Mouse (Mus musculus) kidney, postnatal 0 days (tissue): ENCODE measurements around the gene Amigo1. TPM values are rescaled to one million over a fixed set of nuclear protein-coding genes. Genes with fewer than 3 reads are reported as not detected.

Experiments
- ATAC-seq: fragments of 200-750 bp; cut with Nextera tagmentation; replicated peaks from 2 replicates; pipeline ENCODE4 v1.8.0; 2017; ENCODE audit warnings: low read depth, moderate number of reproducible peaks, moderate TSS enrichment, moderate library complexity; ENCODE audit not compliant: low FRiP score
- DNase-seq: peaks from one replicate; pipeline ENCODE4 v3.0.0-alpha.2; 2016; ENCODE audit warnings: low spot score
- H3K27ac ChIP-seq: fragments of 300-500 bp; sonication (generic); 2 replicates; pipeline ENCODE4 v1.5.1; 2014; ENCODE audit warnings: mild to moderate bottlenecking
- H3K27me3 ChIP-seq: fragments of 300-500 bp; sonication (generic); 2 replicates; pipeline ENCODE4 v1.6.1; 2014; ENCODE audit warnings: low read length, mixed read lengths; ENCODE audit not compliant: insufficient read depth
- H3K36me3 ChIP-seq: fragments of 300-500 bp; sonication (generic); 2 replicates; pipeline ENCODE4 v1.6.1; 2014; ENCODE audit warnings: low read length, mixed read lengths; ENCODE audit not compliant: insufficient read depth
- H3K4me1 ChIP-seq: fragments of 300-500 bp; sonication (generic); replicated peaks from 2 replicates; pipeline ENCODE4 v1.6.1; 2014; ENCODE audit warnings: antibody characterized with exemption, low read length, mixed read lengths; ENCODE audit not compliant: insufficient read depth
- H3K4me2 ChIP-seq: fragments of 300-500 bp; sonication (generic); 2 replicates; pipeline ENCODE4 v1.6.1; 2014; ENCODE audit warnings: mild to moderate bottlenecking, low read length, moderate library complexity, mixed read lengths
- H3K4me3 ChIP-seq: fragments of 300-500 bp; sonication (generic); replicated peaks from 2 replicates; pipeline ENCODE4 v1.5.1; 2014; ENCODE audit warnings: low read depth, low read length
- H3K9ac ChIP-seq: fragments of 300-500 bp; sonication (generic); 2 replicates; pipeline ENCODE4 v1.6.1; 2014; ENCODE audit warnings: low read depth, low read length
- H3K9me3 ChIP-seq: fragments of 300-500 bp; sonication (generic); replicated peaks from 2 replicates; pipeline ENCODE4 v1.6.1; 2016; ENCODE audit warnings: low read length, inconsistent platforms, mixed read lengths
- CTCF ChIP-seq: IDR thresholded peaks from 2 replicates; pipeline ENCODE4 v1.5.1; 2016; ENCODE audit warnings: antibody characterized with exemption, low read depth, mild to moderate bottlenecking, moderate library complexity
- WGBS: fragments of 180-500 bp; shearing (Covaris S2); extraction: QIAGEN DNeasy Blood & Tissue Kit; methylation state at CpG from one replicate; pipeline ENCODE4 v1.1.7; 2014; 5-methylcytosine and 5-hydroxymethylcytosine counted together
- polyA plus RNA-seq: library from polyadenylated mRNA; unstranded; fragments of >200 nt; fragmentation: Nextera tagmentation; extraction: Ambion mirVana; gene quantifications from 2 replicates; pipeline ENCODE4 v1.2.1, GENCODE M21; 2015

The Amigo1 gene
- polyA plus RNA-seq = 4.2 and 5.4 TPM in 2 replicates

- Histone ChIP-seq H3K4me1 (peaks cover 8% of the 10 kb centered on the region), H3K9me3 (no peaks in the 10 kb centered on the region), H3K27ac (no peak within 1 kb of the TSS), H3K9ac (peak within 1 kb of the TSS; percentile 71), H3K4me3 (peak within 1 kb of the TSS; percentile 68), H3K4me2 (peak within 1 kb of the TSS; percentile 98), H3K27me3 (no peaks in the 10 kb centered on the region), H3K36me3 (no peaks in the 10 kb centered on the region)
- peak; percentile 47 for DNase-seq
- TF ChIP-seq CTCF = no peak
- peak; percentile 80 for ATAC-seq
- WGBS = 2% methylated on average over 74 of the region's 100 CpGs
Measured at GRCm38 (mm10) chr3:108186098-108187047, at the start of gene Amigo1. Gene Amigo1 (plus strand): TSS chr3:108186335.

- ATAC-seq = no peak
- Histone ChIP-seq H3K9me3 (no peaks in the 10 kb centered on the region), H3K27ac (no peak overlapping the region), H3K27me3 (no peaks in the 10 kb centered on the region), H3K9ac (no peak overlapping the region), H3K4me1 (no peaks in the 10 kb centered on the region), H3K4me3 (no peak overlapping the region), H3K36me3 (no peaks in the 10 kb centered on the region), H3K4me2 (no peak overlapping the region)
- 77% methylated on average over 1 of the region's 1 CpGs for WGBS
- no peak for DNase-seq
- no peak for TF ChIP-seq CTCF
Measured at GRCm38 (mm10) chr3:108139113-108139512, 47.0 kb upstream of the Amigo1 start.

GRCm38 (mm10) chr3:108140786-108141185, 45.3 kb upstream of the Amigo1 start:
- no peak for DNase-seq
- WGBS = 74% methylated on average over 4 of the region's 4 CpGs
- H3K36me3 ChIP-seq = no peaks in the 10 kb centered on the region
- H3K9ac ChIP-seq = no peak overlapping the region
- H3K4me1 ChIP-seq = no peaks in the 10 kb centered on the region
- no peak overlapping the region for H3K4me3 ChIP-seq
- H3K4me2 ChIP-seq = no peak overlapping the region
- no peak overlapping the region for H3K27ac ChIP-seq
- ATAC-seq = no peak
- no peaks in the 10 kb centered on the region for H3K27me3 ChIP-seq
- no peaks in the 10 kb centered on the region for H3K9me3 ChIP-seq
- no peak for TF ChIP-seq CTCF

- WGBS = under 1% methylated on average over 63 of the region's 63 CpGs
- peak; percentile 98 for DNase-seq
- TF ChIP-seq CTCF = peak; percentile 39; the same call in 1 of the 2 replicates
- peak; percentile 94 for ATAC-seq
- Histone ChIP-seq H3K4me3 (peak within 1 kb of the TSS; percentile 97), H3K4me2 (peak within 1 kb of the TSS; percentile 64), H3K27ac (peak within 1 kb of the TSS; percentile 97), H3K9ac (peak within 1 kb of the TSS; percentile 94), H3K27me3 (no peaks in the 10 kb centered on the region), H3K36me3 (no peaks in the 10 kb centered on the region), H3K4me1 (peaks cover 13% of the 10 kb centered on the region), H3K9me3 (no peaks in the 10 kb centered on the region)
Measured at GRCm38 (mm10) chr3:108145534-108146445, 40.3 kb upstream of the Amigo1 start, which contains the start of gene Gnai3. Gene Gnai3 (minus strand): TSS chr3:108146146.

GRCm38 (mm10) chr3:108146671-108147070, 39.5 kb upstream of the Amigo1 start:
- no peak for ATAC-seq
- Histone ChIP-seq H3K4me2 (peak overlapping the region; percentile 64), H3K9ac (peak overlapping the region; percentile 94; the same call in 1 of the 2 replicates), H3K4me1 (peaks cover 13% of the 10 kb centered on the region), H3K9me3 (no peaks in the 10 kb centered on the region), H3K27ac (peak overlapping the region; percentile 97; the same call in 1 of the 2 replicates), H3K36me3 (no peaks in the 10 kb centered on the region), H3K27me3 (no peaks in the 10 kb centered on the region), H3K4me3 (peak overlapping the region; percentile 97)
- WGBS = 56% methylated on average over 5 of the region's 5 CpGs
- TF ChIP-seq CTCF = no peak
- DNase-seq = no peak
